Mouse (Mus musculus): ENCODE data around the gene Tmem47. TPM values are rescaled to one million over a fixed set of nuclear protein-coding genes. Genes with fewer than 3 reads are reported as not detected.
A peak's percentile ranks its signal among the peaks of the same experiment; 100 is the strongest.

Gene Tmem47
- 10 to 100 TPM; 19.4 to 31.3 TPM for total RNA-seq (2021)

GRCm38 (mm10) chrX:81070210-81070803 lies at the start of gene Tmem47:
Gene Tmem47 (plus strand): TSS chrX:81070698.
- intact Hi-C loops (cut with DNase I) = no loop called here
- DNase-seq (ENCODE audit: low spot score) = peak; percentile 34

GRCm38 (mm10) chrX:81070804-81071461 lies 435 bp downstream of the Tmem47 start:
- no peak for DNase-seq (ENCODE audit: low spot score)
- intact Hi-C loops (cut with DNase I) = no loop called here

- DNase-seq (ENCODE audit: low spot score) = no peak
- intact Hi-C loops (cut with DNase I) = no loop called here
Observed at GRCm38 (mm10) chrX:81071746-81072640, 1.5 kb downstream of the Tmem47 start.

DNA sequence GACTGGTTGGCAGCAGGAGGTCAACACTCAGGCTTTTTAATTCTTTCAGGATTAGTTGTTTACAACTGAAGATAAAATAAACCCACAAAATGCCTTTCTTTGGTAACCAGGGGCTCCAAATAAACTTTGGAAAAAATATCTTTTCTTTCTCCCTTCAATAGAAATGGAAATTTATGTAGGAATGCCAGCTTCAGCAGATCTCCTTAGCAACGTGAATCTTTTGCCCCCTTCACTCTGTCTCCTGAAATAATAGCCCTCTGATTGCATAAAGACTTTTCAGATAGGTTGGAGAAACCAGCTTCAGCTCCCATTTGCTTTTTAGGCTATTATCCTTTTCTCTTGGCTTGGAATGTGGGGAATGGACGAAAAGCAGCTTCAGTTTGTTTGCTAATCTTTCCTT lies 2.2 kb downstream of the Tmem47 start:
- intact Hi-C loops (cut with DNase I) = no loop called here

DNA sequence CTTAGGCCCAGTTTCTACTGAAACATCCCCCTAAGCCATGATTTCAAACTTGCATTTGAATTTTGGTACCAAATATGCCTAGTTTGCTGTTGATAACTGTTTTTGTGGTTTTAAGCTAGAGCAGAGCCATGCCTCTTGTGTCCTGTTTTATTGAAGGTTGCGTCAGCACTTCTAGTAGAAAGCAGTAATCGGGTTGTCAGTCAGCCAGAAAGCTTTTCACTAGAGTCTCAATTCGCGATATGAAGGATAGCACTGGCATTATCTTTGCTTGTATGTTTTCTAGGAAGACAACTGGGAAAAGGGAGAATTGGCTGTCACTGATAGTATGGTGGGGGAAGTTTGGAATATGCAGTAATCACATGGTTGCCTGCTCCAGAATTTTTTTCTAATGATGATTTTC lies 3.3 kb downstream of the Tmem47 start:
- DNase-seq (ENCODE audit: low spot score) = no peak
- intact Hi-C loops (cut with DNase I) = no loop called here

More for the DNA sequence above, 2.2 kb downstream of the Tmem47 start:
- no peak for DNase-seq (ENCODE audit: low spot score)

GRCm38 (mm10) chrX:81078522-81078921 lies 8.0 kb downstream of the Tmem47 start:
- intact Hi-C loops (cut with DNase I) = no loop called here
- DNase-seq (ENCODE audit: low spot score) = no peak

DNA sequence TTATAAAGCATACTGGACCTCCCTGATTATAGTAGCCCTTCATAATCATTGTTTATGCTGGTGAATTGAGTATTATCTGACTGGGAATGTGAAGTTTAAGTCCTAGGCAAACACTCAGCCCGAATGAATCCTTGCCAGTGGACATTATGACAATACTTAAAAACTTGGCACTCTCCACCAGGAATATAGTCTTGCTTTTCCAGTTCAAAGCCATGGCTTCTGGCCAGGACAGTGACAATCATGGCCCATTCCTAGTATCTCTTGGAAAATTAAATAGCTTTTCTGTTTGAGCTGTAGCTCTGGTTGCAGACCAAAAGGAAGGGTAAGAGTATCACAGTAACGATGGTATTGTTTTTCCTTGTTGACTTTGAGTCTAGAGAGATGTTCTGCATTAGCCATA lies 10.5 kb downstream of the Tmem47 start:
- intact Hi-C loops (cut with DNase I) = no loop called here
- DNase-seq (ENCODE audit: low spot score) = no peak

GRCm38 (mm10) chrX:81085025-81085752 lies 14.7 kb downstream of the Tmem47 start:
- intact Hi-C loops (cut with DNase I) = no loop called here
- DNase-seq (ENCODE audit: low spot score) = no peak

DNA sequence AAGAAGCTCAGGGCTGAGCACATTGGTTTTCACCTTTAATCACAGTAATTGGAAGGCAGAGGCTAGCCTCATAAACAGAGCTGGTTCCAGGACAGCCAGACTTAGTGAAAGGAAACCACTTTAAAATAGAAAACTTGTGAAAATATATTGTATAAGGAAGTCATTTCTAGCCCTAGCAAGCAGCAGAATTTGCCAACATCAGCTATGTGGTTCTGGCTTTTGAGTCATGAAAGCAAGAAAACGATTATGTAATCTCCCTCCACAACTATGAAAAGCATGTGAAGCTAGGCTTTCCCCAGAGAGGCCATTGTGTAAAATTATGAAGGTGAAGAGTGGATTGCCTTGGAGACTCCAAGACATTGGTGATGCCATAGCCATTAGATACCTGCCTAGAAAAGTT lies 76.9 kb downstream of the Tmem47 start:
- DNase-seq (ENCODE audit: low spot score) = no peak
- intact Hi-C loops (cut with DNase I) = no loop called here
